Mouse (Mus musculus) cerebellum, postnatal 14 days (tissue): ENCODE data around the gene Rdm1.
"Not testable (repeated sequence)": the region's sequence is repeated elsewhere in the genome, so short reads cannot be mapped to it uniquely, and the experiment has no call there.

ENCODE experiments used
- DNase-seq, 2 experiments: peaks; one replicate each; pipeline ENCODE4 v3.0.0; 2021; ENCODE audit warnings: mixed read lengths in 2 of 2

The Rdm1 gene

GRCm38 (mm10) chr11:101616948-101617767 lies 9.8 kb upstream of the Rdm1 start:
- peak in 1 of 2 experiments; percentile 29 for DNase-seq

GRCm38 (mm10) chr11:101617849-101618248 lies 9.1 kb upstream of the Rdm1 start:
- DNase-seq, result no peak

GRCm38 (mm10) chr11:101618596-101618995 lies 8.4 kb upstream of the Rdm1 start:
- no peak for DNase-seq

GRCm38 (mm10) chr11:101620022-101620655 lies 6.9 kb upstream of the Rdm1 start:
- not testable (repeated sequence) for DNase-seq

GRCm38 (mm10) chr11:101626649-101626994 lies 373 bp upstream of the Rdm1 start:
- no peak for DNase-seq

- peak; percentile 84 to 88 for DNase-seq
Measured at GRCm38 (mm10) chr11:101627857-101628559, 1.0 kb downstream of the Rdm1 start.

- DNase-seq, result not testable (repeated sequence)
Measured at GRCm38 (mm10) chr11:101628733-101629417, 1.9 kb downstream of the Rdm1 start.

GRCm38 (mm10) chr11:101635660-101636059 lies 8.7 kb downstream of the Rdm1 start:
- DNase-seq, result no peak

- DNase-seq, result no peak
Measured at GRCm38 (mm10) chr11:101639761-101640160, 12.8 kb downstream of the Rdm1 start.

- peak; percentile 87 to 89 for DNase-seq
Measured at GRCm38 (mm10) chr11:101640857-101641709, 14.1 kb downstream of the Rdm1 start.

- DNase-seq, result peak; percentile 47 to 54
Measured at GRCm38 (mm10) chr11:101641710-101642642, 15.0 kb downstream of the Rdm1 start.

GRCm38 (mm10) chr11:101642931-101643330 lies 15.9 kb downstream of the Rdm1 start:
- DNase-seq, result no peak

- no peak for DNase-seq
Measured at GRCm38 (mm10) chr11:101644591-101644990, 17.6 kb downstream of the Rdm1 start.

GRCm38 (mm10) chr11:101645043-101645410 lies 18.0 kb downstream of the Rdm1 start:
- not testable (repeated sequence) for DNase-seq

- DNase-seq, result peak; percentile 79 to 81
Measured at GRCm38 (mm10) chr11:101645411-101646282, 18.7 kb downstream of the Rdm1 start.

- not testable (repeated sequence) for DNase-seq
Measured at GRCm38 (mm10) chr11:101646283-101646794, 19.3 kb downstream of the Rdm1 start.

GRCm38 (mm10) chr11:101647093-101647492 lies 20.1 kb downstream of the Rdm1 start:
- not testable (repeated sequence) for DNase-seq

- DNase-seq, result no peak
Measured at GRCm38 (mm10) chr11:101656356-101656755, 29.4 kb downstream of the Rdm1 start.

GRCm38 (mm10) chr11:101657528-101657885 lies 30.5 kb downstream of the Rdm1 start:
- peak in 1 of 2 experiments; percentile 56 for DNase-seq
